Mouse (Mus musculus) MEL (cell line): ENCODE measurements at regions not wholly inside any gene's neighbourhood (a gene's known extent, or its start where the extent isn't known, plus 50 kb on each side); places are given as distances from the start of the nearest gene placed in this dataset.
A peak's percentile ranks its signal among the peaks of the same experiment; 100 is the strongest.

ENCODE experiments used
- DNase-seq: peaks from one replicate; pipeline ENCODE4 v3.0.0; 2011; ENCODE audit warnings: low read depth, low spot score
- H3K27ac ChIP-seq: 2 replicates; pipeline ENCODE4 v1.5.1; 2012; ENCODE audit warnings: low read depth, mild to moderate bottlenecking, control low read depth, low read length, moderate library complexity; ENCODE audit not compliant: control insufficient read depth
- H3K27me3 ChIP-seq, 2 experiments: fragments of 150-350 bp in 1 of 2; sonication (generic) in 1 of 2; 2 replicates each; pipeline ENCODE4 v1.6.1; 2012; ENCODE audit warnings: low read length in 2 of 2, mild to moderate bottlenecking in 2 of 2, improper control_type of control experiment in 1 of 2, moderate library complexity in 1 of 2; ENCODE audit not compliant: insufficient read depth in 2 of 2, control insufficient read depth in 1 of 2
- H3K36me3 ChIP-seq, 2 experiments: 2 replicates each; pipeline ENCODE4 v1.6.1; 2012 to 2014; ENCODE audit warnings: low read length in 2 of 2, improper control_type of control experiment in 1 of 2, inconsistent platforms in 1 of 2, mild to moderate bottlenecking in 1 of 2; ENCODE audit not compliant: insufficient read depth in 2 of 2, control insufficient read depth in 1 of 2
- H3K4me1 ChIP-seq, 2 experiments: fragments of 150-350 bp in 1 of 2; sonication (generic) in 1 of 2; 2 replicates each; pipeline ENCODE4 v1.6.1; 2012; ENCODE audit warnings: low read length in 2 of 2, improper control_type of control experiment in 1 of 2, mild to moderate bottlenecking in 1 of 2; ENCODE audit not compliant: insufficient read depth in 2 of 2, control insufficient read depth in 1 of 2
- H3K4me3 ChIP-seq, 2 experiments: fragments of 150-350 bp in 1 of 2; sonication (generic) in 1 of 2; 2 replicates each; pipeline ENCODE4 v1.5.1; 2012; ENCODE audit warnings: low read depth in 2 of 2, low read length in 2 of 2, mild to moderate bottlenecking in 2 of 2, moderate library complexity in 2 of 2, control low read depth in 1 of 2, improper control_type of control experiment in 1 of 2; ENCODE audit not compliant: control insufficient read depth in 1 of 2, insufficient read depth in 1 of 2
- H3K79me2 ChIP-seq: 2 replicates; pipeline ENCODE4 v1.6.1; 2012; ENCODE audit warnings: mild to moderate bottlenecking, low read length, moderate library complexity; ENCODE audit not compliant: control insufficient read depth, poor library complexity, insufficient read depth
- H3K9ac ChIP-seq: 2 replicates; pipeline ENCODE4 v1.6.1; 2012; ENCODE audit warnings: low read depth, mild to moderate bottlenecking, control low read depth, low read length, moderate library complexity; ENCODE audit not compliant: control insufficient read depth, poor library complexity, severe bottlenecking
- H3K9me3 ChIP-seq: fragments of 150-350 bp; sonication (generic); replicated peaks from 2 replicates; pipeline ENCODE4 v1.6.1; 2012; ENCODE audit warnings: mild to moderate bottlenecking, low read length, improper control_type of control experiment, moderate library complexity; ENCODE audit not compliant: insufficient read depth
- BHLHE40 ChIP-seq: IDR thresholded peaks from 2 replicates; pipeline ENCODE4 v1.6.1; 2012; ENCODE audit warnings: low read depth, mild to moderate bottlenecking, inconsistent platforms, low read length, improper control_type of control experiment, borderline replicate concordance
- CHD2 ChIP-seq: IDR thresholded peaks from 2 replicates; pipeline ENCODE4 v1.6.1; 2011; ENCODE audit warnings: low read length, improper control_type of control experiment
- E2F4 ChIP-seq: IDR thresholded peaks from 2 replicates; pipeline ENCODE4 v1.6.1; 2011; ENCODE audit warnings: low read depth, low read length, improper control_type of control experiment, borderline replicate concordance
- EP300 ChIP-seq, 2 experiments: IDR thresholded peaks; 2 replicates each; pipeline ENCODE4 v1.6.1; 2011; ENCODE audit warnings: improper control_type of control experiment in 2 of 2, low read length in 2 of 2, low read depth in 1 of 2, mild to moderate bottlenecking in 1 of 2
- ETS1 ChIP-seq: IDR thresholded peaks from 2 replicates; pipeline ENCODE4 v1.6.1; 2012; ENCODE audit warnings: low read depth, mild to moderate bottlenecking, inconsistent platforms, low read length, improper control_type of control experiment, moderate library complexity
- GABPA ChIP-seq: IDR thresholded peaks from 2 replicates; pipeline ENCODE4 v1.6.1; 2012; ENCODE audit warnings: low read depth, mild to moderate bottlenecking, inconsistent platforms, low read length, improper control_type of control experiment, moderate library complexity
- GATA1 ChIP-seq: IDR thresholded peaks from 2 replicates; pipeline ENCODE4 v1.6.1; 2011; ENCODE audit warnings: low read depth, low read length, improper control_type of control experiment
- HCFC1 ChIP-seq: IDR thresholded peaks from 2 replicates; pipeline ENCODE4 v1.6.1; 2012; ENCODE audit warnings: low read depth, mild to moderate bottlenecking, inconsistent platforms, low read length, improper control_type of control experiment, moderate library complexity
- JUND ChIP-seq: IDR thresholded peaks from 2 replicates; pipeline ENCODE4 v1.6.1; 2011; ENCODE audit warnings: low read depth, mild to moderate bottlenecking, improper control_type of control experiment, low read length
- MAFK ChIP-seq: IDR thresholded peaks from 2 replicates; pipeline ENCODE4 v1.6.1; 2011; ENCODE audit warnings: low read depth, mild to moderate bottlenecking, low read length, improper control_type of control experiment, borderline replicate concordance
- MAZ ChIP-seq: IDR thresholded peaks from 2 replicates; pipeline ENCODE4 v1.6.1; 2012; ENCODE audit warnings: low read depth, mild to moderate bottlenecking, inconsistent platforms, low read length, improper control_type of control experiment
- MEF2A ChIP-seq: IDR thresholded peaks from 2 replicates; pipeline ENCODE4 v1.6.1; 2014; ENCODE audit warnings: low read depth, mild to moderate bottlenecking, inconsistent platforms, low read length, improper control_type of control experiment; ENCODE audit not compliant: poor library complexity, insufficient replicate concordance, severe bottlenecking; ENCODE audit errors: extremely low read depth
- MYB ChIP-seq: IDR thresholded peaks from 2 replicates; pipeline ENCODE4 v1.6.1; 2011; ENCODE audit warnings: mild to moderate bottlenecking, low read depth, low read length, improper control_type of control experiment
- MYC ChIP-seq: IDR thresholded peaks from 2 replicates; pipeline ENCODE4 v1.6.1; 2011; ENCODE audit warnings: low read depth, mild to moderate bottlenecking, low read length, improper control_type of control experiment, moderate library complexity
- NRF1 ChIP-seq: IDR thresholded peaks from 2 replicates; pipeline ENCODE4 v1.6.1; 2014; ENCODE audit warnings: low read depth, mild to moderate bottlenecking, inconsistent platforms, low read length, improper control_type of control experiment, moderate library complexity; ENCODE audit not compliant: poor library complexity, insufficient read depth, severe bottlenecking
- POLR2A ChIP-seq, 2 experiments: IDR thresholded peaks; 2 replicates each; pipeline ENCODE4 v1.6.1; 2011 to 2012; ENCODE audit warnings: low read length in 2 of 2, mild to moderate bottlenecking in 2 of 2, control low read depth in 1 of 2, improper control_type of control experiment in 1 of 2, low read depth in 1 of 2, moderate library complexity in 1 of 2; ENCODE audit not compliant: control insufficient read depth in 1 of 2, insufficient read depth in 1 of 2, poor library complexity in 1 of 2
- RAD21 ChIP-seq: IDR thresholded peaks from 2 replicates; pipeline ENCODE4 v1.6.1; 2011; ENCODE audit warnings: mild to moderate bottlenecking, low read depth, low read length, improper control_type of control experiment
- SMC3 ChIP-seq: IDR thresholded peaks from 2 replicates; pipeline ENCODE4 v1.6.1; 2011; ENCODE audit warnings: low read depth, low read length, improper control_type of control experiment
- TAL1 ChIP-seq: IDR thresholded peaks from 2 replicates; pipeline ENCODE4 v1.6.1; 2012; ENCODE audit warnings: mild to moderate bottlenecking, inconsistent platforms, low read length, moderate library complexity, mixed read lengths
- TBP ChIP-seq: IDR thresholded peaks from 2 replicates; pipeline ENCODE4 v1.8.0; 2011; ENCODE audit warnings: low read depth, low read length, improper control_type of control experiment
- TCF12 ChIP-seq: IDR thresholded peaks from 2 replicates; pipeline ENCODE4 v1.6.1; 2014; ENCODE audit warnings: low read depth, mild to moderate bottlenecking, inconsistent platforms, low read length, improper control_type of control experiment, moderate library complexity
- UBTF ChIP-seq: IDR thresholded peaks from 2 replicates; pipeline ENCODE4 v1.6.1; 2012; ENCODE audit warnings: low read depth, mild to moderate bottlenecking, inconsistent platforms, low read length, improper control_type of control experiment, moderate library complexity, borderline replicate concordance; ENCODE audit not compliant: insufficient read depth
- USF2 ChIP-seq, 2 experiments: IDR thresholded peaks; 2 replicates each; pipeline ENCODE4 v1.6.1; 2011 to 2012; ENCODE audit warnings: improper control_type of control experiment in 2 of 2, low read length in 2 of 2, borderline replicate concordance in 1 of 2, inconsistent platforms in 1 of 2, low read depth in 1 of 2, mild to moderate bottlenecking in 1 of 2; ENCODE audit not compliant: insufficient read depth in 1 of 2
- ZMIZ1 ChIP-seq: IDR thresholded peaks from 2 replicates; pipeline ENCODE4 v1.6.1; 2012; ENCODE audit warnings: low read depth, mild to moderate bottlenecking, inconsistent platforms, low read length, improper control_type of control experiment, moderate library complexity
- ZNF384 ChIP-seq: IDR thresholded peaks from 2 replicates; pipeline ENCODE4 v1.6.1; 2012; ENCODE audit warnings: low read depth, mild to moderate bottlenecking, inconsistent platforms, low read length, improper control_type of control experiment

GRCm38 (mm10) chr8:25329791-25330190 is 505.6 kb upstream of the Adam5 start:
- Histone ChIP-seq H3K4me1 (peaks cover 0 to 3% of the 10 kb centered on the region in 2 experiments; a peak in 1 of 4 replicates), H3K36me3 (peaks cover 0 to 7% of the 10 kb centered on the region in 2 experiments; a peak in 2 of 4 replicates), H3K79me2 (no peaks in the 10 kb centered on the region), H3K4me3 (no peak overlapping the region), H3K27ac (no peak overlapping the region), H3K9me3 (no peaks in the 10 kb centered on the region), H3K9ac (no peak overlapping the region), H3K27me3 (0 out of 4 replicates have a peak, but pooled peaks cover 0 to 1% of the 10 kb centered on the region in 2 experiments)
- no peak for TF ChIP-seq ZMIZ1
- no peak for TF ChIP-seq RAD21
- TF ChIP-seq MEF2A: no peak
- no peak for TF ChIP-seq UBTF
- no peak for TF ChIP-seq MAZ
- no peak for TF ChIP-seq POLR2A (IDR thresholded peaks at IDR 0.05; ENCODE audit: control insufficient read depth in 1 of 2, insufficient read depth in 1 of 2, low read depth in 1 of 2, low read length in 2 of 2, poor library complexity in 1 of 2)
- TF ChIP-seq NRF1: no peak
- no peak for TF ChIP-seq E2F4
- TF ChIP-seq CHD2: no peak
- TF ChIP-seq HCFC1: no peak
- TF ChIP-seq TAL1: no peak
- no peak for TF ChIP-seq SMC3
- no peak for TF ChIP-seq BHLHE40
- no peak for TF ChIP-seq MYC
- no peak for TF ChIP-seq TCF12
- TF ChIP-seq MYB: no peak
- no peak for TF ChIP-seq USF2 (IDR thresholded peaks at IDR 0.05; ENCODE audit: borderline replicate concordance in 1 of 2, insufficient read depth in 1 of 2, low read depth in 1 of 2, low read length in 2 of 2)
- no peak for TF ChIP-seq GATA1
- TF ChIP-seq EP300 (IDR thresholded peaks at IDR 0.05; ENCODE audit: low read depth in 1 of 2, low read length in 2 of 2): no peak
- TF ChIP-seq GABPA: no peak
- DNase-seq: no peak

GRCm38 (mm10) chr8:25328318-25328717 is 504.1 kb upstream of the Adam5 start:
- H3K4me3 ChIP-seq: no peak overlapping the region
- H3K27me3 ChIP-seq: no peaks in the 10 kb centered on the region
- H3K4me1 ChIP-seq: peaks cover 0 to 3% of the 10 kb centered on the region in 2 experiments; a peak in 1 of 4 replicates
- H3K36me3 ChIP-seq: peaks cover 0 to 7% of the 10 kb centered on the region in 2 experiments; a peak in 2 of 4 replicates
- peak; percentile 80 for TF ChIP-seq GATA1
- TF ChIP-seq TCF12: peak; percentile 32; the same call in 1 of the 2 replicates
- TF ChIP-seq TBP: no peak
- 0 out of 2 replicates have a peak, but pooled peaks have one; percentile 18 for TF ChIP-seq ZNF384
- TF ChIP-seq TAL1: no peak
- TF ChIP-seq ETS1: peak; percentile 51; the same call in 1 of the 2 replicates
- no peak for TF ChIP-seq RAD21
- TF ChIP-seq EP300 (IDR thresholded peaks at IDR 0.05; ENCODE audit: low read depth in 1 of 2, low read length in 2 of 2): peak; percentile 66 to 71
- no peak for TF ChIP-seq MYB
- no peak for TF ChIP-seq MAFK
- no peak for TF ChIP-seq JUND
- no peak for TF ChIP-seq SMC3
- H3K27ac ChIP-seq: no peak overlapping the region
- H3K9me3 ChIP-seq: no peaks in the 10 kb centered on the region
- DNase-seq: peak; percentile 75
- H3K9ac ChIP-seq: no peak overlapping the region
- H3K79me2 ChIP-seq: no peaks in the 10 kb centered on the region
